Mouse (Mus musculus): Measurements from ENCODE around the gene Rit1. TPM values are rescaled to one million over a fixed set of nuclear protein-coding genes. Genes with fewer than 3 reads are reported as not detected.
A peak's percentile ranks its signal among the peaks of the same experiment; 100 is the strongest.
"Not testable (repeated sequence)": the region's sequence is repeated elsewhere in the genome, so short reads cannot be mapped to it uniquely, and the experiment has no call there.

Rit1 gene
- polyA plus RNA-seq, 1 experiment from 2014 or later = 66.4 TPM

DNA sequence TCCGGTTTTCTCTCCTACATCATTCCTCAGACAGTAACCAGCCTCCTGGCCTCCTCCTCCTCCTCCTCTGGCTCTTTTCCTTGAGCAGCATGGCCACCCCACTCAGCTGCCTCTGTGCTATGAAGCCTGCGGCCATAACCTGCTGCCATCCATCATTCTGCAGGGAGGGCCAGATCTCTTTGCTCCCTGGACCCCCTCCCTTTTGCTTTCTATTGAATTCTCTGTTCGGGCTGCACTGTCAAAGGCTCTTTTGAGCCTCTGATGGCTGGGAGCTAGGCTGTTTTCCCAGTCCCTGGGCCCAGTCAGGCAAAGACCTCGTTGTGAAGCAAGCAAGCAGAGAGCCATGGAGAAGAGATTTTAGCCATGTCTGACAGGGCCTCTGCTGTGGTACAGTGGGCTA is 39.6 kb downstream of the Rit1 start:
- peaks cover 32% of the 10 kb centered on the region for H3K4me1 ChIP-seq (replicated peaks; ENCODE audit: control insufficient read depth, insufficient read depth, low read length)
- WGBS = 26% methylated on average over 4 of the region's 4 CpGs
- H3K9me3 ChIP-seq (ENCODE audit: control insufficient read depth, low read length) = no peaks in the 10 kb centered on the region
- no peaks in the 10 kb centered on the region for H3K27me3 ChIP-seq (ENCODE audit: control insufficient read depth, insufficient read depth, low read length)
- H3K27ac ChIP-seq = peak overlapping the region; percentile 83
- H3K4me3 ChIP-seq (replicated peaks; ENCODE audit: low read length) = no peak overlapping the region
- H3K4me2 ChIP-seq (replicated peaks) = 0 out of 2 replicates have a peak overlapping the region, but pooled peaks have one; percentile 6
- DNase-seq (ENCODE audit: low spot score) (no peak), ATAC-seq (ENCODE audit: low FRiP score) (peak; percentile 46)
- H3K9ac ChIP-seq = peak overlapping the region; percentile 34
- peaks cover 95% of the 10 kb centered on the region for H3K36me3 ChIP-seq (replicated peaks; ENCODE audit: control insufficient read depth, insufficient read depth)

DNA sequence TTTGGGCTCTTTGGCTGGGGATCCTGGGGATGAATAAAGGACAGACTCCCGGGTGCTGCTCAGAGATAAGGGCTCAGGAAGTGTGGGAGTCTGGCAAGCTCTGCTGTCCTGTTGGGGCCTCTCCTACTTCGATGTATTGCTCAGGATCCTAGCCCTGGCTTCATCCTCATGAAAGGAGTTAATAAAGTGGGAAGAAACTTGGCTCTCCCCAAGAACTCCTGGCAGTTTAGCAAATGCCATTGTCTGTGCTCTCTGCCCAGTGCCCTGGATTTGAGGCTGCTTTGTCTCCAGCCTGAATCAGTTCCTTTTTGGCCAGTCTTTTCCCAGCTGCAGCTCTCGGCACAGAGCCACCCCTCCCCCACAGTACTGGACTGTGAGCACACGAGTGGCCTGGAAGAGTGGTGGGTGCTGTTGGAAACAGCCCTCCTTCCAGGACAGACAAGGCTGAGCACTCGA is 41.4 kb downstream of the Rit1 start:
- H3K36me3 ChIP-seq (replicated peaks; ENCODE audit: control insufficient read depth, insufficient read depth) = peaks cover 92% of the 10 kb centered on the region
- ATAC-seq (ENCODE audit: low FRiP score) = peak; percentile 84
- peak overlapping the region; percentile 17 for H3K4me2 ChIP-seq (replicated peaks)
- 5% methylated on average over 5 of the region's 5 CpGs for WGBS
- H3K4me3 ChIP-seq (replicated peaks; ENCODE audit: low read length) = no peak overlapping the region
- peaks cover 32% of the 10 kb centered on the region for H3K4me1 ChIP-seq (replicated peaks; ENCODE audit: control insufficient read depth, insufficient read depth, low read length)
- peak; percentile 78 for DNase-seq (ENCODE audit: low spot score)
- 0 out of 2 replicates have a peak overlapping the region, but pooled peaks have one; percentile 21 for H3K9ac ChIP-seq
- no peaks in the 10 kb centered on the region for H3K27me3 ChIP-seq (ENCODE audit: control insufficient read depth, insufficient read depth, low read length)
- H3K27ac ChIP-seq = peak overlapping the region; percentile 83
- H3K9me3 ChIP-seq (ENCODE audit: control insufficient read depth, low read length) = no peaks in the 10 kb centered on the region

GRCm38 (mm10) chr3:88761619-88762018 is 45.0 kb downstream of the Rit1 start:
- H3K4me1 ChIP-seq (replicated peaks; ENCODE audit: control insufficient read depth, insufficient read depth, low read length) = peaks cover 20% of the 10 kb centered on the region
- H3K9ac ChIP-seq = no peak overlapping the region
- H3K4me3 ChIP-seq (replicated peaks; ENCODE audit: low read length) = no peak overlapping the region
- peaks cover 79% of the 10 kb centered on the region for H3K36me3 ChIP-seq (replicated peaks; ENCODE audit: control insufficient read depth, insufficient read depth)
- DNase-seq (ENCODE audit: low spot score) = no peak
- no peak overlapping the region for H3K4me2 ChIP-seq (replicated peaks)
- WGBS = 94% methylated on average over 19 of the region's 19 CpGs
- no peaks in the 10 kb centered on the region for H3K9me3 ChIP-seq (ENCODE audit: control insufficient read depth, low read length)
- H3K27ac ChIP-seq = no peak overlapping the region
- H3K27me3 ChIP-seq (ENCODE audit: control insufficient read depth, insufficient read depth, low read length) = no peaks in the 10 kb centered on the region
- no peak for ATAC-seq (ENCODE audit: low FRiP score)

DNA sequence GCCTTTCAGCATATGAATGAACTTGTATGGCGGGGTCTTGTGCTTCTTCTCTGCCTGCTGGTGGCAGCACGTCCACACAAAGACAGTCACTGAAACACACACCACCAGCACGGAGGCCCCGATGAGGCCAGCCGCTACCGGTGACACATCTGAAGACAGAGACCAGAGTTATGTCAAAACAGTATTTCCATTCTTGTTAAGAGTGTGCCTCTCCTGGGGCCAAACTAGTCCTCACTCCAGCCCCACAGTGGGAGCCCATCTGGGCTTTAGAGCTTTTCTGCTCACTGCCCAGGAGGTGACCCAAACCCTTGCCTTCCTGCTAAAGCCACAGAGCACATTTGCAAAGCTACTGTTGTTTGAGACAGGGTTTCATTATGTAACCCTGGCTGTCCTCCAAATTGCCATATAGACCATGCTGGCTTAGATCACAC is 45.8 kb downstream of the Rit1 start:
- Histone ChIP-seq H3K9me3 (ENCODE audit: control insufficient read depth, low read length) (no peaks in the 10 kb centered on the region), H3K27ac (no peak overlapping the region), H3K36me3 (replicated peaks; ENCODE audit: control insufficient read depth, insufficient read depth) (peaks cover 71% of the 10 kb centered on the region), H3K9ac (no peak overlapping the region), H3K4me2 (replicated peaks) (no peak overlapping the region), H3K4me1 (replicated peaks; ENCODE audit: control insufficient read depth, insufficient read depth, low read length) (peaks cover 14% of the 10 kb centered on the region), H3K27me3 (ENCODE audit: control insufficient read depth, insufficient read depth, low read length) (no peaks in the 10 kb centered on the region), H3K4me3 (replicated peaks; ENCODE audit: low read length) (no peak overlapping the region)
- WGBS = 36% methylated on average over 6 of the region's 6 CpGs
- DNase-seq (ENCODE audit: low spot score) (no peak), ATAC-seq (ENCODE audit: low FRiP score) (no peak)

DNA sequence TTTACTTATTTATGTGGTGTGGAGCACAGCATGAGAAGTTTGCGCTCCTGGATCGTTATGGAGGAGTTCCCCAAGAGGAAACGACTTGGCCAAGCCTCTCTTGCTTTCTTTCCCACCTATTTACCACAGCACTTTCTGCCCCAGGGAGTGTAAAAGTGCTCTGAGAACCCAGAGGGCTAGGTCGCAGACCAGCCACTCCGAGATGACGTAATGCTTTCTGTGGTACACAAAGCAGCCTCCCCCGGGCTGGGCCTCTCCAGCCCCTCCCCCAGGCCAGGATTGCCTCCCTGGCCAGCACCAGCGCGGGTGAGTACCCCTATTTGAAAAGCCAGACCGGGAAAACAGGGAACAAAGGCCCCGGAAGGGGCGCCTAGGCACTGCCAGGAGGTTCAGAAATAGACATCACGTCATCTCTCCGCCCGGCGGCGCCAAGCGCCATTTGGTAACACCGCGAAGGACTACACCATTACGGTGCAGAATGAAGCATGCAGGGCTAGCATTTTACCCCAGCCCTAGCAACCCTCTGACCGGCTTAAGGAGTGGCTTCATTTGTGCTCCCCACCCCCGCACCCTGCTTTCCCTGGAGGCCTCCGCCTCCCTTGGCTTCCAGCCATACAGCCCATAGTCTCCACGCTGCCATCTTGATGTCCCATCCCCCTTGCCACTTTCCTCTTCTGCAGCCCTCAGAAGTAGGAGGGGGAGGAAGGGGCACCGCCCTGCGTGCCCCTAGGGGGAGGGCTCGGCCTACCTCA is 54.7 kb downstream of the Rit1 start:
- not testable (repeated sequence) for H3K9me3 ChIP-seq (ENCODE audit: control insufficient read depth, low read length); H3K36me3 ChIP-seq (replicated peaks; ENCODE audit: control insufficient read depth, insufficient read depth); H3K27me3 ChIP-seq (ENCODE audit: control insufficient read depth, insufficient read depth, low read length); H3K4me1 ChIP-seq (replicated peaks; ENCODE audit: control insufficient read depth, insufficient read depth, low read length)
- 2% methylated on average over 21 of the region's 28 CpGs for whole genome bisulfite sequencing
- H3K4me3 ChIP-seq (replicated peaks; ENCODE audit: low read length) = peak overlapping the region; percentile 48
- DNase-seq (ENCODE audit: low spot score) (peak; percentile 65), ATAC-seq (ENCODE audit: low FRiP score) (peak; percentile 80)
- peak overlapping the region; percentile 50 for H3K4me2 ChIP-seq (replicated peaks)
- peak overlapping the region; percentile 79 for H3K9ac ChIP-seq
- peak overlapping the region; percentile 92 for H3K27ac ChIP-seq

DNA sequence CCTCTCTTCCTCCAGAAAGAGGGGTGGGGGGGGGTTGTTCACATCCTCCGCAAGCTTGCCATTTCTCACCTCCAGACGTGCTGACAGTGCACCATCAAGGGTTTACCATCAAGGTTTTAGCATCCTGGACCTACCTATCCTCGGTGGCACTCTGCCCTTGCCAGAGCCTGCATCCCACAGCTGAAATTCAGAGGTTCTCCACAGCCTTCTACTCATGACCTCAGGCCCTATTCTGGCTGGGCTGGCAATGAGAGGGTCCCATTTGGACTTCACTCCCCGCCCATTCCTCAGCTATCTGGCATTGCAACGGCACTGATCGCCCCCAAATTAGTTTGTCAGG is 55.3 kb downstream of the Rit1 start:
- 0% methylated on average over 2 of the region's 6 CpGs for WGBS
- not testable (repeated sequence) for ATAC-seq (ENCODE audit: low FRiP score); DNase-seq (ENCODE audit: low spot score)

GRCm38 (mm10) chr3:88772399-88772798 is 55.8 kb downstream of the Rit1 start:
- WGBS = under 1% methylated on average over 14 of the region's 19 CpGs
- ATAC-seq (ENCODE audit: low FRiP score) (peak; percentile 85), DNase-seq (ENCODE audit: low spot score) (peak; percentile 78)

More for the DNA sequence above, 55.3 kb downstream of the Rit1 start:
- H3K9me3 ChIP-seq (ENCODE audit: control insufficient read depth, low read length); H3K4me1 ChIP-seq (replicated peaks; ENCODE audit: control insufficient read depth, insufficient read depth, low read length); H3K36me3 ChIP-seq (replicated peaks; ENCODE audit: control insufficient read depth, insufficient read depth); H3K27me3 ChIP-seq (ENCODE audit: control insufficient read depth, insufficient read depth, low read length): not testable (repeated sequence)
- Histone ChIP-seq H3K4me2 (replicated peaks) (peak overlapping the region; percentile 50), H3K9ac (peak overlapping the region; percentile 79), H3K4me3 (replicated peaks; ENCODE audit: low read length) (peak overlapping the region; percentile 48), H3K27ac (peak overlapping the region; percentile 92)

DNA sequence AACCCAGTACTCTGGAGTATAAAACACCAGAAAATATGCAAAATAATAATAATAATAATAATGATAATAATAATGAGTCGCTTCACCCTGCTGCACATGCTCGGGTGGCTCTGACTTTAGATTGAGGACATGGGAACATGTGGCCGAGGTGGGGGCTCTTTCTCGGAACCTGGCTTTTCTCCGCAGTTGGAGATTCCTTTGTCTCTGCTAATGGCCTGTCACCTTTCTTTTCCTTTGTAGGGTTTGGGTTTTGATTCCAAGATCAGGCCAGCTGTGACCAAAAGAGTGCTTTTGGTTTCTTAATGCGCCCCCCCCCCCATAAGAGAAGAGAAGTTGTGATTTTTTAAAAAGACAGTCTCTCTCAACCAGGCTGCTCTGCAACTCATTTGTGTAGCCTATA is 56.5 kb downstream of the Rit1 start:
- H3K4me2 ChIP-seq (replicated peaks); H3K27ac ChIP-seq; H3K4me1 ChIP-seq (replicated peaks; ENCODE audit: control insufficient read depth, insufficient read depth, low read length); DNase-seq (ENCODE audit: low spot score); H3K27me3 ChIP-seq (ENCODE audit: control insufficient read depth, insufficient read depth, low read length); ATAC-seq (ENCODE audit: low FRiP score); H3K36me3 ChIP-seq (replicated peaks; ENCODE audit: control insufficient read depth, insufficient read depth); H3K4me3 ChIP-seq (replicated peaks; ENCODE audit: low read length); H3K9me3 ChIP-seq (ENCODE audit: control insufficient read depth, low read length); H3K9ac ChIP-seq: not testable (repeated sequence)
- WGBS = 90% methylated on average over 6 of the region's 6 CpGs

More at GRCm38 (mm10) chr3:88772399-88772798, 55.8 kb downstream of the Rit1 start:
- H3K36me3 ChIP-seq (replicated peaks; ENCODE audit: control insufficient read depth, insufficient read depth); H3K9me3 ChIP-seq (ENCODE audit: control insufficient read depth, low read length); H3K27me3 ChIP-seq (ENCODE audit: control insufficient read depth, insufficient read depth, low read length); H3K4me1 ChIP-seq (replicated peaks; ENCODE audit: control insufficient read depth, insufficient read depth, low read length): not testable (repeated sequence)
- Histone ChIP-seq H3K4me3 (replicated peaks; ENCODE audit: low read length) (peak overlapping the region; percentile 48), H3K27ac (peak overlapping the region; percentile 59; the same call in 1 of the 2 replicates), H3K4me2 (replicated peaks) (peak overlapping the region; percentile 50), H3K9ac (peak overlapping the region; percentile 79; the same call in 1 of the 2 replicates)

DNA sequence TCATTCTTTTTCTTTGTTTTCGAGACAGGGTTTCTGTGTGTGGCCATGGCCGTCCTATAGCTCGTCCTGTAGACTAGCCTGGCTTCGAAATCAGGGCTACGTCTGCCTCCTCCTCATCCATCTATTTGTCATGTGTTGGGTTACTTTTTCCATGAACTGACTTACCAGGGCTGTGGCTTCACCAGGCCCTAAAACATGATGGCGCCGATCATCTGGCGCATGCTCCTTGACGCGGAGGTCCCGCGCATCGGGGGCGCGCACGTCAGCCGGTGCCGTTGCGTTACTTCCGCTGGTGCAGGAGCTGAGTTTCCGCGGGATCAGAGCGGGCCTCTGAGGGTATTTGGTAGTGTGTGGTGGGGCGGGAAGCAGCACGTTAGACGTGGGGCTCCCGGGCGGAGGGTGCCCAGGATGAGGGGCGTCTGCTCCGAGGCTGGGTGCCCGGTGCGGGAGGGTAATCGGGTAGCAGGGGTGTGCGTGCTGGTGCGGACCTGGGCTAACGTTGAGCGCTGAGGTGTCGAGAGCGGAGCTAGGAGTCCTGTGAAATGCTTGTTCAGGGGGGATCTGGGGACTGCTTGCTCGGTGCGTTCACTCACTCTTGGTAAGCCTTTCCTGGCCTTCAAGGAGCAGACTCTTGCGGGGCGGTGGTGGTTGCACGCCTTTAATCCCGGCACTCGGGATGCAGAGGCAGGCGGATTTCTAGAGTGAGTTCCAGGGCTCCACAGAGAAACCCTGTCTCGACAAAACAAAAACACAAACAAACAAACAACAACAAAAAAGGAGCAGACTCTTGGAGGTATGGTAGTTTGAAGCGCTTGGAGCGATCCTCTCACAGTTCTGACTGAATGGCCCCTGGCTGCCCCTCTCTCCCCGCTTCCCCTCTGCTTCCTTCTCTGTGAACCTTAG is 58.6 kb downstream of the Rit1 start, which contains the start of gene Syt11:
Gene Syt11, minus strand, starts transcription at position 226 of the 903 bp plus-strand sequence.
- 6% methylated on average over 25 of the region's 51 CpGs for WGBS
- not testable (repeated sequence) for H3K36me3 ChIP-seq (replicated peaks; ENCODE audit: control insufficient read depth, insufficient read depth); H3K9me3 ChIP-seq (ENCODE audit: control insufficient read depth, low read length); DNase-seq (ENCODE audit: low spot score); H3K27me3 ChIP-seq (ENCODE audit: control insufficient read depth, insufficient read depth, low read length); H3K4me1 ChIP-seq (replicated peaks; ENCODE audit: control insufficient read depth, insufficient read depth, low read length)
- Histone ChIP-seq H3K4me2 (replicated peaks) (peak within 1 kb of the TSS; percentile 54), H3K9ac (peak within 1 kb of the TSS; percentile 46), H3K4me3 (replicated peaks; ENCODE audit: low read length) (peak within 1 kb of the TSS; percentile 31), H3K27ac (peak within 1 kb of the TSS; percentile 81)
- peak; percentile 56 for ATAC-seq (ENCODE audit: low FRiP score)
